ENCODE assay signal across 9 mouse cellular contexts in the genomic region with DNA sequence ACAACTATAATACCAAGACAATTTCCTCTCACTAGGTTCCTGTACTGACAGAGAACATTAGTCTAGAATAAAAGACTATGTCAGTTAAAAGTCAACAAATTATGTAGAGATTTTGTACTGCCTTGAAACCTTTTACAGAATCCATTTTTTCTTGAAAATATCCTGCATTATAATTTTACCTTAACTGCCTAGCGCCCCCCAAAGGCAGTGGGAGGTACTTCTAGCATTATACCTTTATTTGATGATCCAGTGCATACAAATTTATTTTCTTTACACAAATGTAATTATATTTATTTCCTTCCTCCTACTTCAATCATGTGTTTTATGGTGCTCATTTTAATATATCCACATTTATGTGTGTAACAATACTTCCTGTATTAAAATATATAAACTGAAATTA.
"Had no signal": no experiment of that assay in that cellular context is flagged by ENCODE, and none has a peak within 500 bp of the region (broad histone marks: within the 10 kb centered on the region; RNA-seq: fewer than 3 reads in every experiment).

No protein-coding gene starts in this region.

- H3K4me3 ChIP-seq: kidney, embryonic 15.5 days; limb, embryonic 13.5 days; midbrain, embryonic 12.5 days had no signal

- H3K27me3 ChIP-seq: kidney, embryonic 15.5 days; limb, embryonic 13.5 days; midbrain, embryonic 12.5 days had no signal

- H3K9ac ChIP-seq: kidney, embryonic 15.5 days; limb, embryonic 13.5 days; liver, embryonic 14.5 days; midbrain, embryonic 12.5 days had no signal

- DNase-seq: kidney, postnatal 14 days; layer of hippocampus, postnatal 36 days; left cerebral cortex, postnatal 4 days; lung, adult 18-20 months; right cerebral cortex, postnatal 14 days had no signal

- H3K27ac ChIP-seq: kidney, embryonic 15.5 days; limb, embryonic 13.5 days; liver, embryonic 14.5 days; midbrain, embryonic 12.5 days had no signal

- H3K9me3 ChIP-seq: kidney, embryonic 15.5 days; limb, embryonic 13.5 days; midbrain, embryonic 12.5 days had no signal

- H3K4me1 ChIP-seq: kidney, embryonic 15.5 days; limb, embryonic 13.5 days; midbrain, embryonic 12.5 days had no signal

- H3K36me3 ChIP-seq: kidney, embryonic 15.5 days; limb, embryonic 13.5 days; midbrain, embryonic 12.5 days had no signal

- H3K4me2 ChIP-seq: kidney, embryonic 15.5 days; limb, embryonic 13.5 days; midbrain, embryonic 12.5 days had no signal
